Mouse (Mus musculus): ENCODE measurements around the gene Gm21981.

Gene Gm21981

GRCm38 (mm10) chr17:47694442-47694502 is at the start of gene Gm21981:
TSS of gene Gm21981 (minus strand) at chr17:47694455.
- no peak for DNase-seq (ENCODE audit: low read depth, low spot score)

GRCm38 (mm10) chr17:47742991-47743734 is 48.9 kb upstream of the Gm21981 start:
- DNase-seq (ENCODE audit: low read depth, low spot score), result peak; percentile 24

- DNase-seq (ENCODE audit: low read depth, low spot score), result peak; percentile 15
These were observed 45.9 kb upstream of the Gm21981 start for GRCm38 (mm10) chr17:47740186-47740585.

GRCm38 (mm10) chr17:47738879-47739798 is 44.9 kb upstream of the Gm21981 start:
- no peak for DNase-seq (ENCODE audit: low read depth, low spot score)

GRCm38 (mm10) chr17:47738066-47738878 is 44.0 kb upstream of the Gm21981 start:
- DNase-seq (ENCODE audit: low read depth, low spot score), result no peak

GRCm38 (mm10) chr17:47737271-47738065 is 43.2 kb upstream of the Gm21981 start:
- peak; percentile 76 for DNase-seq (ENCODE audit: low read depth, low spot score)

GRCm38 (mm10) chr17:47736856-47737255 is 42.6 kb upstream of the Gm21981 start, which contains the start of gene Tfeb:
TSS of gene Tfeb (plus strand) at chr17:47737030.
- DNase-seq (ENCODE audit: low read depth, low spot score), result peak; percentile 89

- no peak for DNase-seq (ENCODE audit: low read depth, low spot score)
These were observed 41.4 kb upstream of the Gm21981 start for GRCm38 (mm10) chr17:47735553-47736100.

GRCm38 (mm10) chr17:47730633-47731575 is 36.6 kb upstream of the Gm21981 start:
- no peak for DNase-seq (ENCODE audit: low read depth, low spot score)

- DNase-seq (ENCODE audit: low read depth, low spot score), result no peak
These were observed 32.3 kb upstream of the Gm21981 start, which contains the start of gene Pgc for GRCm38 (mm10) chr17:47726566-47726965. TSS of gene Pgc (plus strand) at chr17:47726842.

GRCm38 (mm10) chr17:47721183-47721582 is 26.9 kb upstream of the Gm21981 start:
- DNase-seq (ENCODE audit: low read depth, low spot score), result no peak

GRCm38 (mm10) chr17:47715037-47715436 is 20.8 kb upstream of the Gm21981 start:
- no peak for DNase-seq (ENCODE audit: low read depth, low spot score)

GRCm38 (mm10) chr17:47712889-47713571 is 18.8 kb upstream of the Gm21981 start:
- no peak for DNase-seq (ENCODE audit: low read depth, low spot score)

GRCm38 (mm10) chr17:47711883-47712282 is 17.6 kb upstream of the Gm21981 start:
- DNase-seq (ENCODE audit: low read depth, low spot score), result no peak

GRCm38 (mm10) chr17:47710036-47710435 is 15.8 kb upstream of the Gm21981 start:
- no peak for DNase-seq (ENCODE audit: low read depth, low spot score)

GRCm38 (mm10) chr17:47708972-47709371 is 14.7 kb upstream of the Gm21981 start:
- DNase-seq (ENCODE audit: low read depth, low spot score), result no peak

- DNase-seq (ENCODE audit: low read depth, low spot score), result no peak
These were observed 13.7 kb upstream of the Gm21981 start for GRCm38 (mm10) chr17:47707961-47708360.

- no peak for DNase-seq (ENCODE audit: low read depth, low spot score)
These were observed 11.9 kb upstream of the Gm21981 start for GRCm38 (mm10) chr17:47706196-47706595.

GRCm38 (mm10) chr17:47704692-47705091 is 10.4 kb upstream of the Gm21981 start:
- no peak for DNase-seq (ENCODE audit: low read depth, low spot score)

Data from 3T3-L1 (cell line).